Mouse (Mus musculus): ENCODE data around the gene Gm12166. TPM values are rescaled to one million over a fixed set of nuclear protein-coding genes. Genes with fewer than 3 reads are reported as not detected.
"Not testable (repeated sequence)": the region's sequence is repeated elsewhere in the genome, so short reads cannot be mapped to it uniquely, and the experiment has no call there.

The Gm12166 gene
- polyA plus RNA-seq, 1 experiment from 2014 or later, result 3.9 TPM

DNA sequence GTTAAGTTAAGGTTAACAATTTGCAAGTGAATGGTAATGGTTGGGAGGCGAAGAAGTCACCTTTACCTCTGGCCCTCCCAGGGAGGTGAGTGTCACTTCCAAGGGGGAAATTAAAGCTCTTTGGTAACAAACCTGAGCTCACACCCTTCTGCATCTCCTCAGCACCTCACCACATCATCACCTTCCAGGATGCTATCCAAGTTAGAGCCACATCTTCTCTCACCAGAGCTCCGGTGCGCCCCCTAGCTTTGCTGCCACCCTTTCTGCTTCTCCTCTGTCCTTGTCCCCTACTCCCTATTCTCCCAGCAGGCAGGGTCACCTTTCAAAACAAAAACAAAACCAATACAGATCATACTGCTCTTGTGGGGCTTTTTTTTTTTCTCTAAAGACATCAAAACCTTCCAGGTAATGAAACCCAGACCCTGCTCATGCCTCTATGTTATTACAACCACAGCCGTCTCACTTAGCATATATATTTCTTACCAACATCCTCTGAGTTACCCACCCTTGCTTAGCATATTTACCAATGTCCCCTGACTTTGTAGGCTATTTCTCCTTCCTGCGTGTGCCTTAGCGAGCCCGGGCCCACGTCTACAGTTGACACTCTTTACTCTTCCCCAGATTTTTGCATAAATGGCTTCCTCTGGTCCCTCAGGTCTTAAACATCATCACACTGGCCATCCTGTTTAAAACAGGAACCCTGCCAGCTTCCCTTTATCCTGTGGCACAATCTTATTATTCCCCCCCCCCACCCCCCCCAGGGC lies 7.9 kb upstream of the Gm12166 start:
- Histone ChIP-seq H3K4me3 (no peak overlapping the region), H3K27me3 (replicated peaks) (no peaks in the 10 kb centered on the region), H3K4me2 (replicated peaks) (no peak overlapping the region), H3K9ac (no peak overlapping the region), H3K27ac (no peak overlapping the region), H3K9me3 (no peaks in the 10 kb centered on the region), H3K4me1 (peaks cover 16% of the 10 kb centered on the region; the same call in 1 of the 2 replicates), H3K36me3 (peaks cover 13% of the 10 kb centered on the region; the same call in 1 of the 2 replicates)
- WGBS, result 76% methylated on average over 8 of the region's 8 CpGs
- ATAC-seq (ENCODE audit: low FRiP score, low read depth), result no peak

- H3K4me1 ChIP-seq, result peaks cover 11% of the 10 kb centered on the region; the same call in 1 of the 2 replicates
- WGBS, result 97% methylated on average over 4 of the region's 4 CpGs
- ATAC-seq (ENCODE audit: low FRiP score, low read depth), result no peak
- no peak overlapping the region for H3K4me2 ChIP-seq (replicated peaks)
- no peak overlapping the region for H3K27ac ChIP-seq
- H3K27me3 ChIP-seq (replicated peaks), result no peaks in the 10 kb centered on the region
- H3K9me3 ChIP-seq, result no peaks in the 10 kb centered on the region
- H3K36me3 ChIP-seq, result peaks cover 13% of the 10 kb centered on the region; the same call in 1 of the 2 replicates
- H3K4me3 ChIP-seq, result no peak overlapping the region
- H3K9ac ChIP-seq, result no peak overlapping the region
Measured at GRCm38 (mm10) chr11:46058916-46059315, 6.8 kb upstream of the Gm12166 start.

DNA sequence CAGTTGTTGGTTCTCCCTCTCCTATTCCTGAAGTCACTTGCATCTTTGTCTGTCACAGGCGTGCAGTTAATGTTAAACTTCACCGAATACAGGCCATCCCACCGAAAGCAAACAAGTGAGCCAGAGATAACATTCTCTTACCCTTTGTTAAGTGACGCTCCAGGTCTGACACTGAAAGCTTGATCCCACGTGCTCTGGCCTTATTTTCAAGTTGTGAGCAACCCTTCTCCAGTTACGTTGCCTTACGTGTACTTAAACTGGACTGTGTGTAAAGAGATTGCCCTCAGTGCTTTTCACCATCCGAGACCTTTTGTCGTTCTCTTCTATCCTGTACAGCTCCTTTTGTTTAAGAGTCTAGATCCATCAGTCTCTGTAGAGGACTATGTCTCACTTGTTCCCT lies 5.9 kb upstream of the Gm12166 start:
- no peak for ATAC-seq (ENCODE audit: low FRiP score, low read depth)
- Histone ChIP-seq H3K27me3 (replicated peaks) (no peaks in the 10 kb centered on the region), H3K4me1 (peaks cover 11% of the 10 kb centered on the region; the same call in 1 of the 2 replicates), H3K9ac (no peak overlapping the region), H3K4me3 (no peak overlapping the region), H3K4me2 (replicated peaks) (peak overlapping the region; percentile 67), H3K27ac (no peak overlapping the region), H3K9me3 (no peaks in the 10 kb centered on the region), H3K36me3 (peaks cover 11% of the 10 kb centered on the region; the same call in 1 of the 2 replicates)
- WGBS, result 38% methylated on average over 9 of the region's 9 CpGs

- WGBS, result 2% methylated on average over 25 of the region's 25 CpGs
- Histone ChIP-seq H3K9me3 (no peaks in the 10 kb centered on the region), H3K4me1 (peaks cover 11% of the 10 kb centered on the region; the same call in 1 of the 2 replicates), H3K36me3 (peaks cover 9% of the 10 kb centered on the region; the same call in 1 of the 2 replicates), H3K4me3 (peak overlapping the region; percentile 66), H3K27me3 (replicated peaks) (no peaks in the 10 kb centered on the region), H3K9ac (peak overlapping the region; percentile 81), H3K4me2 (replicated peaks) (peak overlapping the region; percentile 67), H3K27ac (peak overlapping the region; percentile 85; the same call in 1 of the 2 replicates)
- ATAC-seq (ENCODE audit: low FRiP score, low read depth), result peak; percentile 1; the same call in 1 of the 2 replicates
Measured at GRCm38 (mm10) chr11:46056770-46057411, 4.8 kb upstream of the Gm12166 start.

- Histone ChIP-seq H3K27me3 (replicated peaks) (no peaks in the 10 kb centered on the region), H3K36me3 (peaks cover 5% of the 10 kb centered on the region; the same call in 1 of the 2 replicates), H3K4me2 (replicated peaks) (peak within 1 kb of the TSS; percentile 67), H3K4me1 (peaks cover 11% of the 10 kb centered on the region; the same call in 1 of the 2 replicates), H3K9me3 (no peaks in the 10 kb centered on the region), H3K27ac (peak within 1 kb of the TSS; percentile 85), H3K4me3 (peak within 1 kb of the TSS; percentile 66), H3K9ac (peak within 1 kb of the TSS; percentile 81)
- ATAC-seq (ENCODE audit: low FRiP score, low read depth), result peak; percentile 84
- WGBS, result under 1% methylated on average over 51 of the region's 51 CpGs
Measured at GRCm38 (mm10) chr11:46055896-46056769, 4.0 kb upstream of the Gm12166 start, which contains the start of gene Adam19. TSS of gene Adam19 (plus strand) at chr11:46055992.

DNA sequence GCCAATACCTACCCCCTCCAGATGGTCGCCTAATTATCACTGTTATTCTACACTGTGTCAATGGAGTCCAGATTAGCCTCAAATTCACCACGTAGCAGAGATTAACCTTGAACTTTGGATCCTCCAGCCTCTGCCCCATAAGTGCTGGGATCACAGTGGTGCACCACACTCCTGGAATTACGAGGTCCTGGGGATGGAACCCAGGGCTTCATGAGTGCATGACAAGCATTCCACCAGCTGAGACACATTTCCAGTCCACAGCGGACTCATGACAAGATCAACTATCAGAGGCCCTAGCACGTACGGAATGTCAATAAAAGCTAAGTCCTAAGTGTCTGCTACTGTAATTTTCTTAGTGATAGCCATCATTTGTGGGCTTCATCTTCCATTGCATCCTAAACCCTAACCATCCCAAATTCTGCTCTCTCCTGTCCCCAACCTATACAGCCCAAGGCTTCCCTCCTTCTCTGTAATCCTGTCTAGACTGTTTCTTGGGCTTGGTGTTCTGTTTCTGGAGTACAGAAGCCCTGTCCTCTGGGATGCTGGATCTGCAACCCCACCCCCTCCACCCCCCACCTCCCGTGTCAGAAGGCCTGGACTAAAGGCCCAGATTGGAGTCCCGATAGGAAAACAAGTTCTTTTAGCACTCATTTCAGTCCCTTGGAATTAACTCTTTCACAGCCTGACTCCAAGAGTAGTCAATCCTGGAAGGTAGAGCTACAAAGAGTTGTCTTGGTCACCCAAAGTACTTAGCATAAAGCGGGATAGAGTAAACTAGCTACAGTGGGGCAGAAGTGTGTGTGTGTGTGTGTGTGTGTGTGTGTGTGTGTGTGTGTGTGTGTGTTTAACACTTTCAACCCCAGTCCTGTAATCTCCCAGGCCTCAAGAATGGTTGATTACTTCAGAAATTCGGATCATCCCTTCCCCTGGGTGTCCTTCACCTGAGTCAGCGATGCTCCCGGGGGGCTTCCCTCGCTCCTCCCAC lies 3.1 kb upstream of the Gm12166 start:
- no peaks in the 10 kb centered on the region for H3K9me3 ChIP-seq
- peaks cover 11% of the 10 kb centered on the region; the same call in 1 of the 2 replicates for H3K4me1 ChIP-seq
- peak overlapping the region; percentile 67 for H3K4me2 ChIP-seq (replicated peaks)
- H3K27ac ChIP-seq, result no peak overlapping the region
- H3K36me3 ChIP-seq, result no peaks in the 10 kb centered on the region
- H3K9ac ChIP-seq, result peak overlapping the region; percentile 81; the same call in 1 of the 2 replicates
- H3K4me3 ChIP-seq, result peak overlapping the region; percentile 66
- 23% methylated on average over 13 of the region's 13 CpGs for WGBS
- peak; percentile 17 for ATAC-seq (ENCODE audit: low FRiP score, low read depth)
- H3K27me3 ChIP-seq (replicated peaks), result no peaks in the 10 kb centered on the region

DNA sequence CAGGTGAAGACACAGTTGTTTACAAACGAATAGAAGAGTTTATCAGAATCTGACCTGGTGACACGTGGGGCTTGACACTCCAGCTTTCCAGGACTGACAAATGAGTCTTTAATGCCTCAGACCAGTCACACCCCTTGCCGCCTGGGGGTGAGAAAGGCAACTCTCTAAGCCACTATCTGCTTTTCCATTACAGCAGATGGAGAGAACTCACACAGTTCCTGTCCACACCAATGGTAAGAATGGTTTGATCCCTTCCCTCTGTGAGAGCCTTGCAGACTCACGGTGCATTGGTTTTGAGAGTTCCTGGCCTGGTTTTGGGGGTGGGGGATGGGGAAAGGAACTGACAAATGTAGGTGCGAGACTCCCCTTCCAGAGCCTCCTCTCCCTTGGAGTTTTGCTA lies 2.2 kb upstream of the Gm12166 start:
- 48% methylated on average over 5 of the region's 5 CpGs for WGBS

GRCm38 (mm10) chr11:46053457-46053856 lies 1.3 kb upstream of the Gm12166 start:
- H3K4me1 ChIP-seq, result peaks cover 11% of the 10 kb centered on the region; the same call in 1 of the 2 replicates
- H3K9ac ChIP-seq; H3K36me3 ChIP-seq; H3K27ac ChIP-seq; H3K4me2 ChIP-seq (replicated peaks); H3K4me3 ChIP-seq; H3K9me3 ChIP-seq; H3K27me3 ChIP-seq (replicated peaks); ATAC-seq (ENCODE audit: low FRiP score, low read depth): not testable (repeated sequence)
- WGBS, result 94% methylated on average over 3 of the region's 3 CpGs

More for the DNA sequence above, 2.2 kb upstream of the Gm12166 start:
- H3K27ac ChIP-seq, result no peak overlapping the region
- H3K4me2 ChIP-seq (replicated peaks), result no peak overlapping the region
- H3K27me3 ChIP-seq (replicated peaks), result no peaks in the 10 kb centered on the region
- H3K9ac ChIP-seq, result no peak overlapping the region
- no peaks in the 10 kb centered on the region for H3K36me3 ChIP-seq
- no peak overlapping the region for H3K4me3 ChIP-seq
- no peak for ATAC-seq (ENCODE audit: low FRiP score, low read depth)
- H3K9me3 ChIP-seq, result no peaks in the 10 kb centered on the region
- peaks cover 11% of the 10 kb centered on the region; the same call in 1 of the 2 replicates for H3K4me1 ChIP-seq

- no peak for ATAC-seq (ENCODE audit: low FRiP score, low read depth)
- no peak overlapping the region for H3K9ac ChIP-seq
- 94% methylated on average over 3 of the region's 3 CpGs for WGBS
- H3K36me3 ChIP-seq, result no peaks in the 10 kb centered on the region
- H3K4me1 ChIP-seq, result no peaks in the 10 kb centered on the region
- no peaks in the 10 kb centered on the region for H3K9me3 ChIP-seq
- H3K4me3 ChIP-seq, result no peak overlapping the region
- no peak overlapping the region for H3K4me2 ChIP-seq (replicated peaks)
- no peak overlapping the region for H3K27ac ChIP-seq
- H3K27me3 ChIP-seq (replicated peaks), result no peaks in the 10 kb centered on the region
Measured at GRCm38 (mm10) chr11:46047264-46047663, 4.9 kb downstream of the Gm12166 start.

- H3K4me1 ChIP-seq, result no peaks in the 10 kb centered on the region
- H3K9me3 ChIP-seq, result no peaks in the 10 kb centered on the region
- 89% methylated on average over 5 of the region's 5 CpGs for WGBS
- H3K4me3 ChIP-seq, result no peak overlapping the region
- H3K4me2 ChIP-seq (replicated peaks), result no peak overlapping the region
- H3K36me3 ChIP-seq, result no peaks in the 10 kb centered on the region
- ATAC-seq (ENCODE audit: low FRiP score, low read depth), result no peak
- no peaks in the 10 kb centered on the region for H3K27me3 ChIP-seq (replicated peaks)
- H3K27ac ChIP-seq, result no peak overlapping the region
- no peak overlapping the region for H3K9ac ChIP-seq
Measured at GRCm38 (mm10) chr11:46044781-46045180, 7.3 kb downstream of the Gm12166 start.
